Comparison of ENCODE assay signal across 8 mouse cellular contexts in genomic region chr19:45080711-45081110, GRCm38 (mm10). TPM values are rescaled to one million over a fixed set of nuclear protein-coding genes. Genes with fewer than 3 reads are reported as not detected.
DNase-seq lines count a peak whose midpoint lies in the region; ATAC-seq and TF ChIP-seq lines count a peak whose summit lies in the region.

No protein-coding gene starts in this region.

- no peak for TF ChIP-seq EP300 in heart, postnatal 0 days (IDR thresholded peaks at IDR 0.05; ENCODE audit: low read depth)

- H3K27ac ChIP-seq in kidney, embryonic 15.5 days: no peak overlapping the region
- H3K27ac ChIP-seq in kidney, adult 2 months (ENCODE audit: insufficient read depth, low read depth, low read length): no peak overlapping the region
- no peak overlapping the region for H3K27ac ChIP-seq in bone marrow macrophage, adult 2 months (ENCODE audit: insufficient read depth, low read depth, low read length)
- H3K27ac ChIP-seq in heart, postnatal 0 days (ENCODE audit: low read depth): no peak overlapping the region
- no peak overlapping the region; the same call in 1 of the 2 replicates for H3K27ac ChIP-seq in midbrain, embryonic 14.5 days (replicated peaks; ENCODE audit: low read depth, low read length)

- TF ChIP-seq POLR2A in kidney, adult 2 months (IDR thresholded peaks at IDR 0.05; ENCODE audit: low read depth, low read length): no peak
- TF ChIP-seq POLR2A in bone marrow macrophage, adult 2 months (IDR thresholded peaks at IDR 0.05; ENCODE audit: borderline replicate concordance, low read depth, low read length): no peak

- H3K4me1 ChIP-seq in kidney, embryonic 15.5 days: peaks cover 58% of the 10 kb centered on the region
- H3K4me1 ChIP-seq in kidney, adult 2 months (ENCODE audit: control insufficient read depth, insufficient read depth, low read length): no peaks in the 10 kb centered on the region
- peaks cover 10% of the 10 kb centered on the region for H3K4me1 ChIP-seq in bone marrow macrophage, adult 2 months (ENCODE audit: control insufficient read depth, insufficient read depth, low read length)
- peaks cover 19% of the 10 kb centered on the region for H3K4me1 ChIP-seq in heart, postnatal 0 days (ENCODE audit: control insufficient read depth, insufficient read depth)
- peaks cover 21% of the 10 kb centered on the region; the same call in 1 of the 2 replicates for H3K4me1 ChIP-seq in midbrain, embryonic 14.5 days (ENCODE audit: control insufficient read depth, insufficient read depth, low read length)

- no peaks in the 10 kb centered on the region for H3K9me3 ChIP-seq in kidney, embryonic 15.5 days (replicated peaks)
- H3K9me3 ChIP-seq in heart, postnatal 0 days (replicated peaks; ENCODE audit: control insufficient read depth, low read length): no peaks in the 10 kb centered on the region
- no peaks in the 10 kb centered on the region for H3K9me3 ChIP-seq in midbrain, embryonic 14.5 days (ENCODE audit: control insufficient read depth, low read length)

- 1% methylated on average over 17 of the region's 17 CpGs for WGBS in kidney, embryonic 15.5 days
- WGBS in kidney, adult 2 months: 6% methylated on average over 17 of the region's 17 CpGs
- 3% methylated on average over 17 of the region's 17 CpGs for WGBS in heart, postnatal 0 days
- under 1% methylated on average over 17 of the region's 17 CpGs for WGBS in midbrain, embryonic 14.5 days

- no peak for TF ChIP-seq CTCF in kidney, adult 2 months (conservative IDR thresholded peaks at IDR 0.05; ENCODE audit: insufficient read depth, insufficient read length, low read depth, low read length)
- no peak for TF ChIP-seq CTCF in bone marrow macrophage, adult 2 months (IDR thresholded peaks at IDR 0.05; ENCODE audit: low read depth, low read length)
- TF ChIP-seq CTCF in heart, postnatal 0 days (IDR thresholded peaks at IDR 0.05; ENCODE audit: low read depth): no peak

- no peak for ATAC-seq in kidney, embryonic 15.5 days (replicated peaks; ENCODE audit: low FRiP score)
- ATAC-seq in heart, postnatal 0 days (ENCODE audit: insufficient read depth, low read depth): no peak
- no peak for ATAC-seq in midbrain, embryonic 14.5 days (ENCODE audit: low FRiP score, low TSS enrichment)

- peaks cover 100% of the 10 kb centered on the region for H3K27me3 ChIP-seq in kidney, embryonic 15.5 days
- no peaks in the 10 kb centered on the region for H3K27me3 ChIP-seq in kidney, adult 2 months (replicated peaks; ENCODE audit: control insufficient read depth, insufficient read depth, low read length)
- H3K27me3 ChIP-seq in heart, postnatal 0 days (ENCODE audit: control insufficient read depth, insufficient read depth, low read length): peaks cover 54% of the 10 kb centered on the region
- peaks cover 52% of the 10 kb centered on the region for H3K27me3 ChIP-seq in midbrain, embryonic 14.5 days (ENCODE audit: control insufficient read depth, insufficient read depth, low read length)

- DNase-seq in kidney, adult 2 months: no peak
- DNase-seq in heart, postnatal 0 days (ENCODE audit: low spot score): no peak
- no peak for DNase-seq in midbrain, embryonic 14.5 days
- no peak for DNase-seq in adrenal gland, postnatal 4 days (ENCODE audit: low spot score in 2 of 2)
- no peak for DNase-seq in spleen, postnatal 4 days (ENCODE audit: low spot score in 2 of 2)
- DNase-seq in lung, adult 18-20 months: no peak

- peak overlapping the region; percentile 31 for H3K4me3 ChIP-seq in kidney, embryonic 15.5 days (replicated peaks)
- no peak overlapping the region for H3K4me3 ChIP-seq in kidney, adult 2 months (ENCODE audit: insufficient read depth, low read depth, low read length)
- H3K4me3 ChIP-seq in bone marrow macrophage, adult 2 months (ENCODE audit: insufficient read depth, low read length): peak overlapping the region; percentile 50
- H3K4me3 ChIP-seq in heart, postnatal 0 days (ENCODE audit: low read depth, low read length): peak overlapping the region; percentile 35
- H3K4me3 ChIP-seq in midbrain, embryonic 14.5 days (replicated peaks; ENCODE audit: low read depth, low read length): peak overlapping the region; percentile 23

- peak overlapping the region; percentile 60 for H3K4me2 ChIP-seq in kidney, embryonic 15.5 days
- H3K4me2 ChIP-seq in heart, postnatal 0 days (ENCODE audit: low read depth, low read length): peak overlapping the region; percentile 64
- peak overlapping the region; percentile 56 for H3K4me2 ChIP-seq in midbrain, embryonic 14.5 days (ENCODE audit: low read length)

- 0 out of 2 replicates have a peak overlapping the region, but pooled peaks have one; percentile 37 for H3K9ac ChIP-seq in kidney, embryonic 15.5 days
- H3K9ac ChIP-seq in heart, postnatal 0 days (replicated peaks; ENCODE audit: low read depth, low read length): no peak overlapping the region
- H3K9ac ChIP-seq in midbrain, embryonic 14.5 days (replicated peaks; ENCODE audit: low read length): peak overlapping the region; percentile 37; the same call in 1 of the 2 replicates

- no peaks in the 10 kb centered on the region for H3K36me3 ChIP-seq in kidney, embryonic 15.5 days
- H3K36me3 ChIP-seq in kidney, adult 2 months (ENCODE audit: control insufficient read depth, insufficient read depth, low read length): no peaks in the 10 kb centered on the region
- H3K36me3 ChIP-seq in heart, postnatal 0 days (replicated peaks; ENCODE audit: control insufficient read depth, insufficient read depth, low read length): no peaks in the 10 kb centered on the region
- H3K36me3 ChIP-seq in midbrain, embryonic 14.5 days (ENCODE audit: control insufficient read depth, insufficient read depth, low read length): no peaks in the 10 kb centered on the region

RNA-seq across cellular contexts. Expression of gene Kazald1, which starts 5.7 kb away (rescaled TPM):
- 13.3 and 20.2 TPM in 2 replicates for polyA plus RNA-seq in kidney, embryonic 15.5 days (2015; fragmentation: Nextera tagmentation; extraction: Ambion mirVana)
- polyA plus RNA-seq in kidney, adult 2 months (2012; rRNA removed): 1.9 and 2.1 TPM in 2 replicates
- polyA plus RNA-seq in bone marrow macrophage, adult 2 months (2012; ENCODE audit: insufficient read depth, insufficient read length, missing spikeins): 0.50 and 0.55 TPM in 2 replicates
- 0.35 and 21.7 TPM in 2 replicates for total RNA-seq in heart, postnatal 0 days (2014; rRNA removed; ENCODE audit: low replicate concordance)
- 10.3 and 14.1 TPM in 2 replicates for polyA plus RNA-seq in heart, postnatal 0 days (2015; fragmentation: Nextera tagmentation; extraction: Ambion mirVana)
- polyA plus RNA-seq in midbrain, embryonic 14.5 days (2014; fragmentation: Nextera tagmentation; extraction: Ambion mirVana): 0.72 and 1.4 TPM in 2 replicates
- total RNA-seq in adrenal gland, postnatal 4 days (2021): 1 to 10 TPM; 7.5 TPM

RNA-seq across cellular contexts. Expression of gene Sfxn3, which starts 33.4 kb away (rescaled TPM):
- 20.2 and 24.4 TPM in 2 replicates for polyA plus RNA-seq in kidney, embryonic 15.5 days (2015; fragmentation: Nextera tagmentation; extraction: Ambion mirVana)
- 20.8 and 23.5 TPM in 2 replicates for polyA plus RNA-seq in kidney, adult 2 months (2012; rRNA removed)
- polyA plus RNA-seq in bone marrow macrophage, adult 2 months (2012; ENCODE audit: insufficient read depth, insufficient read length, missing spikeins): 45.1 and 45.7 TPM in 2 replicates
- 12.8 and 16.2 TPM in 2 replicates for total RNA-seq in heart, postnatal 0 days (2014; rRNA removed; ENCODE audit: low replicate concordance)
- 11.3 and 12.4 TPM in 2 replicates for polyA plus RNA-seq in heart, postnatal 0 days (2015; fragmentation: Nextera tagmentation; extraction: Ambion mirVana)
- 71.1 and 72.7 TPM in 2 replicates for polyA plus RNA-seq in midbrain, embryonic 14.5 days (2014; fragmentation: Nextera tagmentation; extraction: Ambion mirVana)
- total RNA-seq in adrenal gland, postnatal 4 days (2021): 10 to 100 TPM; 70.9 to 72.4 TPM

RNA-seq across cellular contexts. Expression of gene Pdzd7, which starts 35.2 kb away (rescaled TPM):
- polyA plus RNA-seq in kidney, embryonic 15.5 days (2015; fragmentation: Nextera tagmentation; extraction: Ambion mirVana): 0.78 and 1.1 TPM in 2 replicates
- 0.74 and 0.99 TPM in 2 replicates for polyA plus RNA-seq in kidney, adult 2 months (2012; rRNA removed)
- polyA plus RNA-seq in bone marrow macrophage, adult 2 months (2012; ENCODE audit: insufficient read depth, insufficient read length, missing spikeins): not detected in 2 replicates
- total RNA-seq in heart, postnatal 0 days (2014; rRNA removed; ENCODE audit: low replicate concordance): 0.65 TPM in 1 of 2 replicates, not detected in the other
- 0.10 and 0.11 TPM in 2 replicates for polyA plus RNA-seq in heart, postnatal 0 days (2015; fragmentation: Nextera tagmentation; extraction: Ambion mirVana)
- polyA plus RNA-seq in midbrain, embryonic 14.5 days (2014; fragmentation: Nextera tagmentation; extraction: Ambion mirVana): 2.4 and 2.8 TPM in 2 replicates
- total RNA-seq in adrenal gland, postnatal 4 days (2021): under 1 TPM; 0.25 to 0.34 TPM
